Mouse (Mus musculus) lung, embryonic 16.5 days (tissue): Measurements from ENCODE around the gene Dab2ip. TPM values are rescaled to one million over a fixed set of nuclear protein-coding genes. Genes with fewer than 3 reads are reported as not detected.

Experiments
- ATAC-seq: fragments of 200-750 bp; cut with Nextera tagmentation; 2 replicates; pipeline ENCODE4 v1.8.0; 2017; ENCODE audit warnings: low read depth, mild to moderate bottlenecking, moderate library complexity
- H3K27ac ChIP-seq: fragments of 300-500 bp; sonication (generic); 2 replicates; pipeline ENCODE4 v1.5.1; 2014; ENCODE audit warnings: mild to moderate bottlenecking, control low read depth, low read length
- H3K27me3 ChIP-seq: fragments of 300-500 bp; sonication (generic); 2 replicates; pipeline ENCODE4 v1.6.1; 2014; ENCODE audit warnings: low read depth, low read length, mixed read lengths; ENCODE audit not compliant: control insufficient read depth, insufficient read depth
- H3K36me3 ChIP-seq: fragments of 300-500 bp; sonication (generic); 2 replicates; pipeline ENCODE4 v1.6.1; 2014; ENCODE audit warnings: low read length; ENCODE audit not compliant: control insufficient read depth, insufficient read depth
- H3K4me1 ChIP-seq: fragments of 300-500 bp; sonication (generic); replicated peaks from 2 replicates; pipeline ENCODE4 v1.6.1; 2014; ENCODE audit warnings: low read length, mixed read lengths; ENCODE audit not compliant: control insufficient read depth, insufficient read depth
- H3K4me2 ChIP-seq: fragments of 300-500 bp; sonication (generic); 2 replicates; pipeline ENCODE4 v1.6.1; 2014; ENCODE audit warnings: low read depth, low read length, control low read depth
- H3K4me3 ChIP-seq: fragments of 300-500 bp; sonication (generic); 2 replicates; pipeline ENCODE4 v1.5.1; 2014; ENCODE audit warnings: mild to moderate bottlenecking, low read length, control low read depth
- H3K9ac ChIP-seq: fragments of 300-500 bp; sonication (generic); 2 replicates; pipeline ENCODE4 v1.6.1; 2014; ENCODE audit warnings: low read length, control low read depth
- H3K9me3 ChIP-seq: fragments of 300-500 bp; sonication (generic); 2 replicates; pipeline ENCODE4 v1.6.1; 2016; ENCODE audit warnings: low read length; ENCODE audit not compliant: control insufficient read depth
- WGBS: fragments of 180-500 bp; shearing (Covaris S2); extraction: QIAGEN DNeasy Blood & Tissue Kit; methylation state at CpG from one replicate; pipeline ENCODE4 v1.1.7; 2014; 5-methylcytosine and 5-hydroxymethylcytosine counted together
- polyA plus RNA-seq: library from polyadenylated mRNA; unstranded; fragments of >200 nt; fragmentation: Nextera tagmentation; extraction: Ambion mirVana; gene quantifications from 2 replicates; pipeline ENCODE4 v1.2.1, GENCODE M21; 2015

Gene Dab2ip
- polyA plus RNA-seq, result 30.9 and 34.2 TPM in 2 replicates

GRCm38 (mm10) chr2:35557911-35558825, at the start of gene Dab2ip:
Dab2ip (plus strand) TSS chr2:35558266.
- Histone ChIP-seq H3K4me1 (no peaks in the 10 kb centered on the region; the same call in 1 of the 2 replicates), H3K9me3 (no peaks in the 10 kb centered on the region), H3K36me3 (no peaks in the 10 kb centered on the region), H3K27me3 (no peaks in the 10 kb centered on the region), H3K9ac (peak within 1 kb of the TSS; percentile 14), H3K27ac (no peak within 1 kb of the TSS), H3K4me3 (no peak within 1 kb of the TSS), H3K4me2 (no peak within 1 kb of the TSS)
- 63% methylated on average over 29 of the region's 29 CpGs for WGBS
- ATAC-seq, result no peak

GRCm38 (mm10) chr2:35508597-35509342, 49.3 kb upstream of the Dab2ip start:
- H3K9ac ChIP-seq, result no peak overlapping the region
- WGBS, result 27% methylated on average over 10 of the region's 10 CpGs
- H3K27me3 ChIP-seq, result no peaks in the 10 kb centered on the region

GRCm38 (mm10) chr2:35509343-35509667, 48.8 kb upstream of the Dab2ip start:
- Histone ChIP-seq H3K27ac (no peak overlapping the region), H3K4me3 (no peak overlapping the region), H3K9ac (no peak overlapping the region), H3K36me3 (no peaks in the 10 kb centered on the region), H3K4me2 (no peak overlapping the region), H3K9me3 (no peaks in the 10 kb centered on the region), H3K27me3 (no peaks in the 10 kb centered on the region), H3K4me1 (peaks cover 47% of the 10 kb centered on the region)
- no peak for ATAC-seq
- WGBS, result 24% methylated on average over 6 of the region's 6 CpGs

More at GRCm38 (mm10) chr2:35508597-35509342, 49.3 kb upstream of the Dab2ip start:
- Histone ChIP-seq H3K36me3 (no peaks in the 10 kb centered on the region), H3K4me2 (no peak overlapping the region), H3K9me3 (no peaks in the 10 kb centered on the region), H3K4me3 (no peak overlapping the region), H3K27ac (peak overlapping the region; percentile 70), H3K4me1 (peaks cover 47% of the 10 kb centered on the region)
- ATAC-seq, result peak; percentile 34; the same call in 1 of the 2 replicates

GRCm38 (mm10) chr2:35509888-35510287, 48.2 kb upstream of the Dab2ip start:
- ATAC-seq, result no peak

GRCm38 (mm10) chr2:35510920-35511319, 47.1 kb upstream of the Dab2ip start:
- WGBS, result 11% methylated on average over 1 of the region's 1 CpGs
- H3K9me3 ChIP-seq, result no peaks in the 10 kb centered on the region
- peaks cover 48% of the 10 kb centered on the region for H3K4me1 ChIP-seq
- no peak for ATAC-seq
- H3K36me3 ChIP-seq, result no peaks in the 10 kb centered on the region
- H3K27me3 ChIP-seq, result no peaks in the 10 kb centered on the region
- H3K9ac ChIP-seq, result no peak overlapping the region
- H3K27ac ChIP-seq, result no peak overlapping the region
- no peak overlapping the region for H3K4me3 ChIP-seq
- no peak overlapping the region for H3K4me2 ChIP-seq

More at GRCm38 (mm10) chr2:35509888-35510287, 48.2 kb upstream of the Dab2ip start:
- WGBS, result 52% methylated on average over 4 of the region's 4 CpGs
- Histone ChIP-seq H3K27me3 (no peaks in the 10 kb centered on the region), H3K27ac (no peak overlapping the region), H3K9me3 (no peaks in the 10 kb centered on the region), H3K4me1 (peaks cover 48% of the 10 kb centered on the region), H3K36me3 (no peaks in the 10 kb centered on the region), H3K4me2 (no peak overlapping the region), H3K9ac (no peak overlapping the region), H3K4me3 (no peak overlapping the region)

GRCm38 (mm10) chr2:35512226-35512625, 45.8 kb upstream of the Dab2ip start:
- Histone ChIP-seq H3K4me1 (peaks cover 38% of the 10 kb centered on the region), H3K36me3 (no peaks in the 10 kb centered on the region)
- 93% methylated on average over 4 of the region's 4 CpGs for WGBS

GRCm38 (mm10) chr2:35514051-35514892, 43.8 kb upstream of the Dab2ip start:
- Histone ChIP-seq H3K9me3 (peaks cover 2% of the 10 kb centered on the region), H3K27me3 (no peaks in the 10 kb centered on the region), H3K27ac (peak overlapping the region; percentile 92), H3K4me1 (peaks cover 26% of the 10 kb centered on the region), H3K36me3 (no peaks in the 10 kb centered on the region), H3K9ac (peak overlapping the region; percentile 54), H3K4me3 (no peak overlapping the region; the same call in 1 of the 2 replicates), H3K4me2 (peak overlapping the region; percentile 43; the same call in 1 of the 2 replicates)
- ATAC-seq, result peak; percentile 91
- 24% methylated on average over 14 of the region's 14 CpGs for WGBS

More at GRCm38 (mm10) chr2:35512226-35512625, 45.8 kb upstream of the Dab2ip start:
- Histone ChIP-seq H3K27me3 (no peaks in the 10 kb centered on the region), H3K9ac (no peak overlapping the region), H3K9me3 (no peaks in the 10 kb centered on the region), H3K27ac (no peak overlapping the region), H3K4me3 (no peak overlapping the region), H3K4me2 (no peak overlapping the region)
- no peak for ATAC-seq

- Histone ChIP-seq H3K4me2 (no peak overlapping the region), H3K4me1 (no peaks in the 10 kb centered on the region), H3K4me3 (no peak overlapping the region), H3K27me3 (no peaks in the 10 kb centered on the region), H3K27ac (no peak overlapping the region), H3K9me3 (no peaks in the 10 kb centered on the region), H3K9ac (no peak overlapping the region), H3K36me3 (no peaks in the 10 kb centered on the region)
- ATAC-seq, result no peak
- WGBS, result 88% methylated on average over 14 of the region's 14 CpGs
These were observed 31.3 kb upstream of the Dab2ip start for GRCm38 (mm10) chr2:35526612-35527242.
